Mouse (Mus musculus) liver, embryonic 14.5 days (tissue): ENCODE results near the gene Hist1h2af.

Experiments used
- CTCF ChIP-seq: IDR thresholded peaks from 2 replicates; pipeline ENCODE4 v1.5.1; 2016; ENCODE audit warnings: antibody characterized with exemption, low read depth, control low read depth
- EP300 ChIP-seq: IDR thresholded peaks from 2 replicates; pipeline ENCODE4 v1.6.1; 2016; ENCODE audit warnings: antibody characterized with exemption, low read depth

GRCm38 (mm10) chr13:23490863-23491262 lies 42.8 kb upstream of the Hist1h2af start:
- TF ChIP-seq CTCF = no peak
- no peak for TF ChIP-seq EP300
